Mouse (Mus musculus) liver, postnatal 0 days (tissue): ENCODE results near the gene Wars.

ENCODE experiments used
- CTCF ChIP-seq: sonication (generic); IDR thresholded peaks from 2 replicates; pipeline ENCODE4 v1.5.1; 2016; ENCODE audit warnings: antibody characterized with exemption, low read depth
- EP300 ChIP-seq: IDR thresholded peaks from 2 replicates; pipeline ENCODE4 v1.6.1; 2016; ENCODE audit warnings: antibody characterized with exemption, low read depth, mild to moderate bottlenecking

DNA sequence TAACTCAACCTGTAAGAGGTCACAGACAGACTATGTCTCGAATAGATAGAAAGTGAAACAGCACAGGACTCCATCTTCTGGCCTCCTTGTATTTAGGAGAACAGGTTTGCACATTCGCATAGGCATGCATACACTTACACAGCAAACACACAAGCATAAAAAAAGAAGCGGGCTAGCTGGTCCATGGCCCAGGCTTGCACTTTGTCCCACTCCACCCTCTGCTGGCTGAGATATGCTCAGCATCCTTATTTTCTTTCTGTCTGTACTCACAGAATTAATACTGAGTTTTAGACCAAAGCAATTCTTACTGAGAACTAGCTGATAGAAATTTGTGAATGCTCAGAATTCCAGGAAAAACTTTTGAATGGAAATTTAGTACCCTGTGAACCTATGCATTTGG lies 2.0 kb upstream of the Wars start:
- TF ChIP-seq CTCF (peak; percentile 59), EP300 (no peak)
